ENCODE assay signal across 8 mouse cellular contexts in genomic region chr1:72225720-72226171, GRCm38 (mm10). TPM values are rescaled to one million over a fixed set of nuclear protein-coding genes. Genes with fewer than 3 reads are reported as not detected.
A peak's percentile ranks its signal among the peaks of the same experiment; 100 is the strongest.
DNase-seq lines count a peak whose midpoint lies in the region; ATAC-seq lines count a peak whose summit lies in the region.
"Not testable (repeated sequence)": the region's sequence is repeated elsewhere in the genome, so short reads cannot be mapped to it uniquely, and the experiment has no call there.

No protein-coding gene starts in this region.

- DNase-seq in adrenal gland, adult (ENCODE audit: inconsistent age in 2 of 2, low spot score in 1 of 2): peak; percentile 84 to 94
- peak; percentile 90 for DNase-seq in embryo, embryonic 10.5 days (ENCODE audit: low spot score)
- peak; percentile 72 for DNase-seq in gastrocnemius, postnatal 14 days
- DNase-seq in left cerebral cortex, postnatal 14 days (ENCODE audit: low spot score in 2 of 2): peak; percentile 70 to 77
- peak; percentile 79 for DNase-seq in right cerebral cortex, postnatal 25 days
- DNase-seq in urinary bladder, postnatal 4 days (ENCODE audit: low spot score in 2 of 2): peak; percentile 64 to 77

- ATAC-seq in inflammation-experienced regulatory T-cells, adult 6 months: peak; percentile 92
- ATAC-seq in megakaryocyte-erythroid progenitor cell, adult 5-6 weeks (replicated peaks; ENCODE audit: low FRiP score, low TSS enrichment, poor library complexity, severe bottlenecking): peak; percentile 86

- intact Hi-C loops in gastrocnemius, postnatal 14 days (cut with DNase I; ENCODE audit: low total_unique reads); left cerebral cortex, postnatal 14 days (cut with DNase I): not testable (repeated sequence)

RNA-seq across cellular contexts. Expression of gene Mreg, which starts 13.6 kb away (rescaled TPM):
- 10 to 100 TPM; 25.9 to 27.4 TPM for total RNA-seq in gastrocnemius, postnatal 14 days (2021)
- polyA plus RNA-seq in inflammation-experienced regulatory T-cells, adult 6 months (2017; shearing (Covaris generic)): under 1 TPM in 1 of 3 experiments, not detected in 2; 0.47 TPM
- 1 to 10 TPM; 2.3 to 2.6 TPM for total RNA-seq in left cerebral cortex, postnatal 14 days (2021)
- not detected in 2 replicates for total RNA-seq in megakaryocyte-erythroid progenitor cell, adult 5-6 weeks (2014; fragmentation: Nextera tagmentation)
- total RNA-seq in megakaryocyte-erythroid progenitor cell, adult 5-6 weeks (2017): not detected in 2 replicates

RNA-seq across cellular contexts. Expression of gene Pecr, which starts 58.4 kb away (rescaled TPM):
- 10 to 100 TPM; 19.6 to 20.5 TPM for total RNA-seq in gastrocnemius, postnatal 14 days (2021)
- 1 to 10 TPM; 3.4 to 4.2 (median 4.1) TPM for polyA plus RNA-seq in inflammation-experienced regulatory T-cells, adult 6 months (2017; shearing (Covaris generic))
- 1 to 10 TPM; 4.8 TPM for total RNA-seq in left cerebral cortex, postnatal 14 days (2021)
- total RNA-seq in megakaryocyte-erythroid progenitor cell, adult 5-6 weeks (2014; fragmentation: Nextera tagmentation): 16.5 and 18.1 TPM in 2 replicates
- total RNA-seq in megakaryocyte-erythroid progenitor cell, adult 5-6 weeks (2017): 13.3 and 23.8 TPM in 2 replicates

RNA-seq across cellular contexts. Expression of gene Tmem169, which starts 58.4 kb away (rescaled TPM):
- under 1 TPM; 0.07 to 0.14 TPM for total RNA-seq in gastrocnemius, postnatal 14 days (2021)
- not detected for polyA plus RNA-seq in inflammation-experienced regulatory T-cells, adult 6 months (2017; shearing (Covaris generic))
- total RNA-seq in left cerebral cortex, postnatal 14 days (2021): 10 to 100 TPM; 32.4 to 32.6 TPM
- total RNA-seq in megakaryocyte-erythroid progenitor cell, adult 5-6 weeks (2014; fragmentation: Nextera tagmentation): not detected in 2 replicates
- total RNA-seq in megakaryocyte-erythroid progenitor cell, adult 5-6 weeks (2017): 0.08 TPM in 1 of 2 replicates, not detected in the other

Comparison
In these comparisons a context has a peak if more than half of its experiments do, and no peak if none do; other contexts are left out.
1. Peak in every context shown above with its lines: DNase-seq and ATAC-seq.
2. RNA of gene Mreg, which starts 13.6 kb away (total RNA-seq): 25.9 to 27.4 TPM in gastrocnemius, postnatal 14 days; 2.3 to 2.6 TPM in left cerebral cortex, postnatal 14 days and not detected in megakaryocyte-erythroid progenitor cell, adult 5-6 weeks; every median in the first group is over 4 times any median in the second.
3. RNA of gene Tmem169, which starts 58.4 kb away (total RNA-seq): 32.4 to 32.6 TPM in left cerebral cortex, postnatal 14 days; 0.07 to 0.14 TPM in gastrocnemius, postnatal 14 days and 0.08 TPM in megakaryocyte-erythroid progenitor cell, adult 5-6 weeks; every median in the first group is over 10 times any median in the second.